Mouse (Mus musculus) embryonic facial prominence, embryonic 10.5 days (tissue): Measurements from ENCODE around the gene Ngp. TPM values are rescaled to one million over a fixed set of nuclear protein-coding genes. Genes with fewer than 3 reads are reported as not detected.
"Not testable (repeated sequence)": the region's sequence is repeated elsewhere in the genome, so short reads cannot be mapped to it uniquely, and the experiment has no call there.

Source experiments
- DNase-seq: peaks from one replicate; pipeline ENCODE4 v3.0.0-alpha.2; 2017; ENCODE audit warnings: low spot score
- H3K27ac ChIP-seq: fragments of 300-500 bp; sonication (generic); replicated peaks from 2 replicates; pipeline ENCODE4 v1.5.1; 2016; ENCODE audit warnings: mild to moderate bottlenecking
- H3K27me3 ChIP-seq: fragments of 300-500 bp; sonication (generic); replicated peaks from 2 replicates; pipeline ENCODE4 v1.6.1; 2016; ENCODE audit warnings: low read depth, mild to moderate bottlenecking; ENCODE audit not compliant: poor library complexity, severe bottlenecking
- H3K36me3 ChIP-seq: fragments of 300-500 bp; sonication (generic); replicated peaks from 2 replicates; pipeline ENCODE4 v1.6.1; 2016; ENCODE audit warnings: mild to moderate bottlenecking, moderate library complexity
- H3K4me1 ChIP-seq: fragments of 300-500 bp; sonication (generic); 2 replicates; pipeline ENCODE4 v1.6.1; 2016
- H3K4me3 ChIP-seq: fragments of 300-500 bp; sonication (generic); 2 replicates; pipeline ENCODE4 v1.5.1; 2016; ENCODE audit warnings: mild to moderate bottlenecking, moderate library complexity
- H3K9me3 ChIP-seq: fragments of 300-500 bp; sonication (generic); 2 replicates; pipeline ENCODE4 v1.6.1; 2016; ENCODE audit warnings: mild to moderate bottlenecking
- WGBS: fragments of 180-500 bp; shearing (Covaris S2); methylation state at CpG from one replicate; pipeline ENCODE4 v1.1.7; 2016; 5-methylcytosine and 5-hydroxymethylcytosine counted together
- polyA plus RNA-seq: library from polyadenylated mRNA; unstranded; fragments of >200 nt; fragmentation: Nextera tagmentation; extraction: Ambion mirVana; gene quantifications from 2 replicates; pipeline ENCODE4 v1.2.1, GENCODE M21; 2016

The Ngp gene
- not detected in 2 replicates for polyA plus RNA-seq

- Histone ChIP-seq H3K4me1 (no peaks in the 10 kb centered on the region), H3K36me3 (no peaks in the 10 kb centered on the region), H3K4me3 (no peak within 1 kb of the TSS), H3K27me3 (no peaks in the 10 kb centered on the region), H3K27ac (no peak within 1 kb of the TSS), H3K9me3 (no peaks in the 10 kb centered on the region)
- WGBS: 90% methylated on average over 12 of the region's 12 CpGs
- no peak for DNase-seq
Observed at GRCm38 (mm10) chr9:110419511-110420112, at the start of gene Ngp. Ngp (plus strand) TSS chr9:110419747.

- Histone ChIP-seq H3K4me1 (peaks cover 12% of the 10 kb centered on the region), H3K27me3 (no peaks in the 10 kb centered on the region), H3K36me3 (peaks cover 58% of the 10 kb centered on the region), H3K9me3 (no peaks in the 10 kb centered on the region), H3K27ac (no peak overlapping the region), H3K4me3 (no peak overlapping the region)
- 94% methylated on average over 3 of the region's 3 CpGs for WGBS
- no peak for DNase-seq
Observed at GRCm38 (mm10) chr9:110369860-110370259, 49.7 kb upstream of the Ngp start.

- Histone ChIP-seq H3K9me3 (no peaks in the 10 kb centered on the region), H3K4me1 (no peaks in the 10 kb centered on the region), H3K36me3 (peaks cover 74% of the 10 kb centered on the region), H3K27ac (no peak overlapping the region), H3K27me3 (no peaks in the 10 kb centered on the region), H3K4me3 (no peak overlapping the region)
- WGBS: 93% methylated on average over 13 of the region's 13 CpGs
- no peak for DNase-seq
Observed at GRCm38 (mm10) chr9:110373871-110374270, 45.7 kb upstream of the Ngp start.

- Histone ChIP-seq H3K36me3 (peaks cover 88% of the 10 kb centered on the region), H3K27me3 (no peaks in the 10 kb centered on the region), H3K4me3 (no peak overlapping the region), H3K4me1 (0 out of 2 replicates have a peak, but pooled peaks cover 4% of the 10 kb centered on the region), H3K9me3 (no peaks in the 10 kb centered on the region), H3K27ac (no peak overlapping the region)
- WGBS: 94% methylated on average over 3 of the region's 3 CpGs
- no peak for DNase-seq
Observed at GRCm38 (mm10) chr9:110375668-110376067, 43.9 kb upstream of the Ngp start.

GRCm38 (mm10) chr9:110377655-110378054 lies 41.9 kb upstream of the Ngp start:
- not testable (repeated sequence) for H3K27ac ChIP-seq, H3K4me1 ChIP-seq, DNase-seq, H3K4me3 ChIP-seq, H3K9me3 ChIP-seq, H3K27me3 ChIP-seq
- 95% methylated on average over 15 of the region's 15 CpGs for WGBS
- H3K36me3 ChIP-seq: peaks cover 100% of the 10 kb centered on the region

GRCm38 (mm10) chr9:110379361-110379760 lies 40.2 kb upstream of the Ngp start:
- 96% methylated on average over 8 of the region's 8 CpGs for WGBS
- Histone ChIP-seq H3K27ac (no peak overlapping the region), H3K4me3 (no peak overlapping the region), H3K36me3 (peaks cover 100% of the 10 kb centered on the region), H3K4me1 (peaks cover 9% of the 10 kb centered on the region; the same call in 1 of the 2 replicates), H3K9me3 (no peaks in the 10 kb centered on the region), H3K27me3 (no peaks in the 10 kb centered on the region)
- no peak for DNase-seq

- WGBS: 44% methylated on average over 21 of the region's 21 CpGs
- Histone ChIP-seq H3K27me3 (no peaks in the 10 kb centered on the region), H3K27ac (no peak overlapping the region), H3K9me3 (no peaks in the 10 kb centered on the region), H3K4me1 (peaks cover 9% of the 10 kb centered on the region; the same call in 1 of the 2 replicates), H3K4me3 (no peak overlapping the region), H3K36me3 (peaks cover 100% of the 10 kb centered on the region)
- no peak for DNase-seq
Observed at GRCm38 (mm10) chr9:110380662-110381061, 38.9 kb upstream of the Ngp start.

- Histone ChIP-seq H3K36me3 (peaks cover 100% of the 10 kb centered on the region), H3K9me3 (no peaks in the 10 kb centered on the region), H3K27me3 (no peaks in the 10 kb centered on the region), H3K27ac (no peak overlapping the region), H3K4me3 (no peak overlapping the region), H3K4me1 (peaks cover 9% of the 10 kb centered on the region; the same call in 1 of the 2 replicates)
- WGBS: 88% methylated on average over 12 of the region's 12 CpGs
- no peak for DNase-seq
Observed at GRCm38 (mm10) chr9:110381292-110381691, 38.3 kb upstream of the Ngp start.

- 84% methylated on average over 7 of the region's 7 CpGs for WGBS
- Histone ChIP-seq H3K27ac (no peak overlapping the region), H3K4me3 (no peak overlapping the region), H3K4me1 (peaks cover 9% of the 10 kb centered on the region; the same call in 1 of the 2 replicates), H3K36me3 (peaks cover 100% of the 10 kb centered on the region), H3K27me3 (no peaks in the 10 kb centered on the region), H3K9me3 (no peaks in the 10 kb centered on the region)
- no peak for DNase-seq
Observed at GRCm38 (mm10) chr9:110384369-110384929, 35.1 kb upstream of the Ngp start.

- Histone ChIP-seq H3K4me1 (no peaks in the 10 kb centered on the region), H3K9me3 (no peaks in the 10 kb centered on the region), H3K4me3 (no peak overlapping the region), H3K36me3 (peaks cover 100% of the 10 kb centered on the region), H3K27me3 (no peaks in the 10 kb centered on the region), H3K27ac (no peak overlapping the region)
- DNase-seq: no peak
- 95% methylated on average over 7 of the region's 7 CpGs for WGBS
Observed at GRCm38 (mm10) chr9:110388011-110388410, 31.5 kb upstream of the Ngp start.

GRCm38 (mm10) chr9:110390843-110391242 lies 28.7 kb upstream of the Ngp start:
- Histone ChIP-seq H3K9me3 (no peaks in the 10 kb centered on the region), H3K4me1 (no peaks in the 10 kb centered on the region), H3K27ac (no peak overlapping the region), H3K36me3 (peaks cover 98% of the 10 kb centered on the region), H3K4me3 (no peak overlapping the region), H3K27me3 (no peaks in the 10 kb centered on the region)
- WGBS: 93% methylated on average over 3 of the region's 3 CpGs
- no peak for DNase-seq

- no peak overlapping the region for H3K4me3 ChIP-seq
- peaks cover 95% of the 10 kb centered on the region for H3K36me3 ChIP-seq
- no peaks in the 10 kb centered on the region for H3K27me3 ChIP-seq
- H3K9me3 ChIP-seq: no peaks in the 10 kb centered on the region
- 93% methylated on average over 4 of the region's 4 CpGs for WGBS
- H3K27ac ChIP-seq: no peak overlapping the region
- no peak for DNase-seq
- H3K4me1 ChIP-seq: no peaks in the 10 kb centered on the region
Observed at GRCm38 (mm10) chr9:110393295-110393694, 26.3 kb upstream of the Ngp start.

- Histone ChIP-seq H3K4me3 (no peak overlapping the region), H3K27ac (no peak overlapping the region), H3K36me3 (peaks cover 74% of the 10 kb centered on the region), H3K4me1 (no peaks in the 10 kb centered on the region), H3K27me3 (no peaks in the 10 kb centered on the region), H3K9me3 (no peaks in the 10 kb centered on the region)
- WGBS: 89% methylated on average over 5 of the region's 5 CpGs
- DNase-seq: no peak
Observed at GRCm38 (mm10) chr9:110400650-110401049, 18.9 kb upstream of the Ngp start.
